Mouse (Mus musculus): Measurements from ENCODE around the gene Slc22a15. TPM values are rescaled to one million over a fixed set of nuclear protein-coding genes. Genes with fewer than 3 reads are reported as not detected.

The Slc22a15 gene
- total RNA-seq, 2 experiments from 2014 or later = 9.6 to 11.5 TPM

DNA sequence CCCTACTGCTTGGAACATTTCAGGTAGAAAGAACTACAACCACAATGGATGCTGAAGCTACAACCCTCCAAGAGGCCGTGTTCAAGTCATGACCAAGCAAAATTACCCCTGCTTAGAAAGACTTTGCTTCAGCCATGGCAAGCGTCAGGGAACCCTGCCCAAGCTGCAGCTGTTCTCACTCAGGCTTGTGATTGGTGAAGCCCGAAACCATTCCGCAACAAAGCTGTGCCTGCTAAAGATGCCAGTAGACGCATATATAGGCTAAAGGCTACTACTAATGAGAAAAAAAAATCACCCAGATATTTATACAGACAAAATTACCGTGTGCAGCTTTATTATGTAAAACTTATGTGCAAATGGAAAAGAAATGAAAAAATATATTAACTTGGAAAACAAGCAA lies 12.2 kb downstream of the Slc22a15 start:
- Histone ChIP-seq H3K27ac (no peak overlapping the region), H3K4me3 (no peak overlapping the region)
- no peak for DNase-seq (ENCODE audit: low spot score in 2 of 2)
- TF ChIP-seq CTCF (conservative IDR thresholded peaks at IDR 0.05) = no peak

DNA sequence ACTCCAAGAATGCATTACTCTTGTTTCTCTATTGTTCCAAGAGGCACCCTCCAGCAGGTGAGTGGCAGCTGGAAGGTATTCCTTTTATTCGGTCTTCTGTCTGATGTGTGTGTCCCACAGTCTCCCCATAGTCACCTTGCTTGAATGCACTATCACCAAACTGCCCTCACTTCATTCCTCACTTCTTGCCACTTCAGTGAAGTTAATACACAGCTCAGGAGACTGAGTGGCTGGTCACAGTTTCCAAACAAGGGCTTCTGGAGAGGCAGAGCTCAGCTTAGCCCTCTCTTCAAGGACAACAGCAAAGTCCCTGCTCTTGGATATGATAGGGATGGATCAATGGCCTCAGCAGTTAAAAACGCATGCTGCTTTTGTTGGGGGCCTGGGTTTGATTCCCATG lies 17.2 kb downstream of the Slc22a15 start:
- Histone ChIP-seq H3K4me3 (no peak overlapping the region), H3K27ac (no peak overlapping the region)
- DNase-seq (ENCODE audit: low spot score in 2 of 2) = no peak
- no peak for TF ChIP-seq CTCF (conservative IDR thresholded peaks at IDR 0.05)

DNA sequence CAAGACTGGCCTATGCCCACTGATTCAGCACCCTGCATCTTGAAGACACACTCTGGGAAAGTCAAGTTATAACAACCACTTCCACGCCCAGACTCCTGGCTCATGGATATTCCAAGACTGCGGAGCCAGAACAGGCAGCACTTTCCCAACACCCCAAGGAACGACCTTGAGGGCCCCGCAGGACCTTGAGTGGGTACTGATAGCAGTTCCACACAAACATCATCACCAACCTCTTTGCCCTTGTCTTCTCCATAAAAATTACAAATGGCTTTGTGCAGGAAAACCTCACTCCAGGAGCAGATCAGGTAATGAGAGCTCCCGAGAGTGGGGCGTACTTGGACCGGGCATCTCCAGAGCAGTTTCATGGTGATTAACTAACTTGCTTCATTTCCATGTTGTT lies 19.5 kb downstream of the Slc22a15 start:
- Histone ChIP-seq H3K4me3 (no peak overlapping the region), H3K27ac (no peak overlapping the region)
- DNase-seq (ENCODE audit: low spot score in 2 of 2) = no peak
- no peak for TF ChIP-seq CTCF (conservative IDR thresholded peaks at IDR 0.05)

DNA sequence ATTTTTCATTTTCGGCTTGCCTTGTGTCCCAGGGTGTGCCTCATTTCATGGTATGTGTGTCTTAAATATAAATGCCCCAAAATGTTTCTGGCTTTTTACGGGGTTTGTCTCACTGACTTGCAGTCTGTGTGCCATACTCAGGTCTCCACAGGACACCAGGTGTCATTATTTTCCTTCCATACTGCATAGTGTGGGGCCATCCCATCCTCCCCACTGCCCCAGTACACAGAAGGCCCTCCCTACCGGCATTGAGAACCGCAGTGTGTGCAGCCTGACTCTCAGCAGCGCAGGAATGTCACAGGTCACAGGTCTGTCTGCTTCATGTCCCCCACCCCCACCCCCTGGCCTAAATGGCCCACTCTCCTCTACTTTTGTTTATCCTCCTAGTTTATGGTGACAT lies 21.2 kb downstream of the Slc22a15 start:
- no peak for TF ChIP-seq CTCF (conservative IDR thresholded peaks at IDR 0.05)
- no peak overlapping the region for H3K4me3 ChIP-seq
- no peak overlapping the region for H3K27ac ChIP-seq

DNA sequence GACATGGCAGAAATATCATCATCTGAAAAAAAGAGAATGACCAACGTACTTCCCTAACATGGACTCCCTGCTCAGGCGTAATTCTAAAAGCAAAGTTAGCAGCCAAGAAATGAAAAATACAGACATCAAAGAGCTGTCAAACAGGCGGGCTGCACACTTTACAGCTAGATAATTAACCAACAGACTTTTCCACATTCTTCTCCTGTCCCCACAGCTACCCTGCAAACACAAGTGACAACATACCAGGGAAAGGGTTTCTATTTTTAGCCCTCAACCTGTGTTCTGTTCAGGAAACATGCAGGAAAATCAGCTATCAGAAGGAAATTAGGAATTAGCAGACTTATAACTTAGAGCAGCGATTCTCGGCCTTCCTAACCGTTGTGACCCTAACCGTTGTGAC lies 21.9 kb downstream of the Slc22a15 start:
- DNase-seq (ENCODE audit: low spot score in 2 of 2) = no peak
- TF ChIP-seq CTCF (conservative IDR thresholded peaks at IDR 0.05) = no peak
- H3K27ac ChIP-seq = no peak overlapping the region
- H3K4me3 ChIP-seq = no peak overlapping the region

More for the DNA sequence above, 21.2 kb downstream of the Slc22a15 start:
- no peak for DNase-seq (ENCODE audit: low spot score in 2 of 2)

DNA sequence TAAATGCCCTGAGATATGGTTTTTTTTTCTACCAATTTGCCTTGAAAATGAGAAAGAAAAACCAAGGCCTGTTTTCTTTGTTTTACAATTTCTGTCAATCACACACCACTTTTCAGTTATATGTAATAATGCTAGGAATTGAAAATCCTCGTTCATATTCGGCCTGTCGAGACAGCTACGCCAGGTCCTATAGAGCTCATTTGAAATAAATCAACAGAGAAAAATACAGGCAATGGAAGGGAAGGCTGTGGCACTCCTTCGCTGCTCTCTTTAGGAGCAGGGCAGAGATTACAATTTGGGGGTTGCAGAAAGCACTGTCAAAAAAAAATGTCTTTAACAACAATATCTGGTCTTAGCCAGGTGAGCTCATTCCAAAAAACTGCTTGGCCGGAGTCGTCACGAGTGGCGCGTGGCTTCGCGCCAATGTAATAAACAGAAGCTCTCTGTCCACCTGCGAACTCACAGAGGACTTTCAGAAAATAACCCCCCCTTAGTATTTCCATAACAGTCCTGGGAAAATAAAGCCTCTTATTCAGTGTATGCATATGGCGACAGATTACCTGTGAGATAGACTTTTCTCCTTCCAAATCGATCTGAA lies 26.8 kb downstream of the Slc22a15 start:
- H3K27ac ChIP-seq = no peak overlapping the region
- TF ChIP-seq CTCF (conservative IDR thresholded peaks at IDR 0.05) = no peak
- no peak for DNase-seq (ENCODE audit: low spot score in 2 of 2)
- H3K4me3 ChIP-seq = no peak overlapping the region

DNA sequence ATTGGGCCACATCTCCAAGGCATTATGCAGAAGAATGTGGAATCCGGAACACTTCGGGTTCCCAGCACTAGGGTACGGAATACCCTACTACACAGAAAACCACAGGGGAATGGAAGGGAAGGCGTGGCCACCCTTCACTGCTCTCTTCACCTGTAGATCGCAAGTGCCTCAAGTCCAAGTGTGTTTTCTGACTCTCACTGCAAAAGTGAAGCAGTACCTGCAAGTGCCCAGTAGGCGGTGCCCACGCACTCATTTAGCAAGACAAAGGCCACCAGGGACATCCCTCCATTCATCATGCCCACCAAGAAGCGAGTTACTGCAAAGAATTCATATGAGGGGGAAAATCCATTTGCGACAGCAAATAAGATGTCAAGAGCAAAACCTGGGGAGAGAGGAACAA lies 27.4 kb downstream of the Slc22a15 start:
- peak; percentile 94 for TF ChIP-seq CTCF (conservative IDR thresholded peaks at IDR 0.05)
- H3K4me3 ChIP-seq = no peak overlapping the region
- peak; percentile 66 to 71 for DNase-seq (ENCODE audit: low spot score in 2 of 2)
- H3K27ac ChIP-seq = no peak overlapping the region

DNA sequence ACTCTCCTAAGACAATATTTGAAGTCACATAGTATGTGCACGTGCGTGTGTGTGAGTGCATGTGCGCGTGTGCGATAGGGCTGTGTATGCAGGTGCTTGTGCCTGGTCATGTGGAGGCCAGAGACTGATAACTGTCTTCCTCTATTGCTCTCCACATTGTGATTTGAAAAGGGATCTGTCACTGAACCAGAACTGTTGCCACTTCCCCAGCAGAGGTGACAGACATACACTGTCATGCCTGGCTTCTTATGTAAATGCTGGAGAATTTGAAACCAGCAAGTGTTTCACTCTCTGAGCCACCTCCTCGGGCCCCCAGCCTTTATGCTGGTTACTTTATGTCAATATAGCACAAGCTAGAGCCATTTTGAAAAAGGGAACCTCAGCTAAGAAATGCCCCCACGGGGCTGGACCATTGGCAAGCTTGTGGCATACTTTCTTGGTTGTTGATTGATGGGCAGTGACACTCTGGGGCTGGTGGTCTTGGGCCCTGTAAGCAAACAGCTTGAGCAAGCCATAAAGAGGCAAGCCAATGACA lies 28.8 kb downstream of the Slc22a15 start:
- no peak for DNase-seq (ENCODE audit: low spot score in 2 of 2)
- no peak overlapping the region for H3K27ac ChIP-seq
- no peak overlapping the region for H3K4me3 ChIP-seq
- no peak for TF ChIP-seq CTCF (conservative IDR thresholded peaks at IDR 0.05)

DNA sequence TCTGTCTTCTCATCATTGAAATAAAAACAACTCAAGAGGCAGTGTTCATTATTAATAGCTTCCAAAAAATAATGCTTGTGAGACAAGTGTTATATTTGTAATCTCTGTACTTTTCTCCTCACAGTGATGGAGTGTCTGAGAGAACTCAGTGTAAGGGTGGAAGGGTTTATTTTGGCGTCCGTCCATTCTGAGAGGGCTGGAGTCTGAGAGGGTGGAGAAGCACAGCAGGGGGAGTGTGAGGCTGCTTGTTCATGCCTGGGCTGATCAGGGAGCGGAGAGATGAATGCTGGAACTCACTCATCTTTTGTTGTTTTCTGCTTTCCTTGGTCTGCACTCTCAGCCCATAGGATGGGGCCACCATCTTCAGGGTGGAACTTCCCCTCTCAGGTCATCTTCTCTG lies 38.7 kb downstream of the Slc22a15 start:
- Histone ChIP-seq H3K27ac (no peak overlapping the region), H3K4me3 (no peak overlapping the region)
- TF ChIP-seq CTCF (conservative IDR thresholded peaks at IDR 0.05) = peak; percentile 13; the same call in 1 of the 2 replicates
- peak; percentile 13 to 32 for DNase-seq (ENCODE audit: low spot score in 2 of 2)

DNA sequence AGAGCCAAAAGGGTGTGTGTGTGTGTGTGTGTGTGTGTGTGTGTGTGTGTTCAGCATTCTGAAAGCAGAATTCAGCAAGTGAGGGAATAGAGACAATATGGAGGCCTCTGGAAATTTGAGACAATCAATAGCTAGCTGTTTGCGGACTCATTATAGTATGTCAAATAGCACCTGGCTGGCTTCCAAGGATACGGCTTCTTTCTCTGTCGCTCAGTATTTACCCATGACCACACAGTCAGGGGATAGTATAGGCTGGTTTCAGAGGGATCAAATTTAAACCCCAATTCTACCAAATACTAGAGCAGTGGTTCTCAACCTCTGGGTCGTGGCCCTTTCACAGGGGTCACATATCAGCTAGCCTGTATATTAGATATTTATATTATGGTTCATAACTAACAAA lies 39.2 kb downstream of the Slc22a15 start:
- no peak for TF ChIP-seq CTCF (conservative IDR thresholded peaks at IDR 0.05)
- DNase-seq (ENCODE audit: low spot score in 2 of 2) = no peak
- H3K4me3 ChIP-seq = no peak overlapping the region
- H3K27ac ChIP-seq = no peak overlapping the region

DNA sequence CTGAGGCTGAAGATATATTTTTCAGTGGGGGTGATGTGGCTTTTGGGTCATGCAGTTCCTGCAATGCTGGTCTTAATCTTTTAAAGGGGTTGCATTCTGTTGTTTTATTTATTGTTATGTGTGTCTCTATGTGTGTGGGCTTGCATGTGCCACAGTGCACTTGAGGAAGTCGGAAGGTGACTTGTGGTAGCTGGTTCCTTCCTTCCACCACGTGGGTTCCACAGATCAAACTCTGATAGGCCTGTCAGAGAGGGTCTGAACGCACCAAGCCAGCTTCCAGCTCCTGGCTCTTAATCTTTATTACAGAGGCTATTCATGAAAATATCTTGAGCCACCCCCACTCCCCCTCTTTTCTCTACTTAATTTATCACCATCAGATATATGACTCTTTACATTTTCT lies 40.4 kb downstream of the Slc22a15 start:
- no peak overlapping the region for H3K4me3 ChIP-seq
- no peak for TF ChIP-seq CTCF (conservative IDR thresholded peaks at IDR 0.05)
- no peak for DNase-seq (ENCODE audit: low spot score in 2 of 2)
- no peak overlapping the region for H3K27ac ChIP-seq

DNA sequence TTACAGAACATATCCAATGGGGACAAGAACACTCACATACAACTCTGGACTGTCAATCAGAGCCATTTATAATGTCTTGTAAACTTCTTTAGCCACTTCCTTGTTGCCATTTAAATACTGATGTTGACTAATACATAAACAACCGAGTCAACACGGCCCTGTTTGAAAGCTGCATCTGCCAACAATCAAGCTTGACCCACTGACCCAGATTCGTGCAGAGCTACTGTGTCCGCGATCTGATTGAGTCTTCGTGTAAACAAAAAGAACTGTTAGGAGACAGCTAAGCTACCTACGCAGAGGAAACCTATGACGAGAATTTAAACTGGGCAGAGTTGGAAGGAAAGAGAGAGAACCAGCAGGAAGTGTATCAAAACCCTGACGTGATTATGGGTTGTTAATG lies 42.5 kb downstream of the Slc22a15 start:
- no peak overlapping the region for H3K27ac ChIP-seq
- no peak overlapping the region for H3K4me3 ChIP-seq
- DNase-seq (ENCODE audit: low spot score in 2 of 2) = no peak
- no peak for TF ChIP-seq CTCF (conservative IDR thresholded peaks at IDR 0.05)

DNA sequence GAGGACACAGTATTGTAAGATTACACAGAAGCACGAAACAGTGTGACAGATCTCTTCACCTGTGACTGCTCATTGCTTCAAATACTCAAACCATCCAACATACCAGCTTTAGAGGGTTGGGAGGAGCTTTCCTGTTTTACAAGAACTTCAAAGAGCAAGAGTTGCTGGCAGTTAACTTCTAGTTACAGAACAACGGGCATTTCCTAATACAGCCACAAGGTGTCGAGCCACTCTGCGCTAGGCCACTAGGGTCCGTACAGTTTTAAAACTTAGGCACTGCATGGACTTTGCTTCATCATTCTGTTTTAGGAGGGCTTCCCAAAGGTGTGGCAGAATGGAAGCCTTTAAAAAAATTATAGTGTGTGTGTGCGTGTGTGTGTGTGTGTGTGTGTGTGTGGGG lies 43.4 kb downstream of the Slc22a15 start:
- no peak overlapping the region for H3K27ac ChIP-seq
- peak; percentile 69 for TF ChIP-seq CTCF (conservative IDR thresholded peaks at IDR 0.05)
- DNase-seq (ENCODE audit: low spot score in 2 of 2) = no peak
- no peak overlapping the region for H3K4me3 ChIP-seq

DNA sequence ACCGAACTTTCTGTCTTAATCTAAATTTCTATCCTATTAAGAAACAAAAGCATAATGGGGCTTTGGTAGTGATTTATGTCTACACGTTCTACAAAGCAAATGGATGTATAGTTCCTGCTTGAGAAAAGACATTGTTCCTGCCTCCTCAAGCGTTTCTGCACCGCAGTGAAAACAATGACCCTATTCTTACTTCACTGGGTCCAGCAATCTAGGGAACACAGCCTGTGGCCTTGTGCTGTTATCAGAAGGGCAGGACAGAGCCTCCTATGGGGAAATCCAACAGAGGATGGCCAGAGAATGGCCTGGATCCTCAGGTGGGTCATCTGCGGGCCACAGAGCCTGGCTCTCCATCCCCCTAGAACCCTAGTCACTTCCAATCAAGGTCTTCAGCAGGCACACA lies 46.1 kb downstream of the Slc22a15 start:
- Histone ChIP-seq H3K27ac (no peak overlapping the region), H3K4me3 (no peak overlapping the region)
- no peak for TF ChIP-seq CTCF (conservative IDR thresholded peaks at IDR 0.05)
- no peak for DNase-seq (ENCODE audit: low spot score in 2 of 2)

Measured in layer of hippocampus, adult 2 months (tissue).